Mouse (Mus musculus) ES-Bruce4 (cell line): Measurements from ENCODE around the gene Gm28042. TPM values are rescaled to one million over a fixed set of nuclear protein-coding genes. Genes with fewer than 3 reads are reported as not detected.

Source experiments
- H3K27ac ChIP-seq: 2 replicates; pipeline ENCODE4 v1.5.1; 2012; ENCODE audit warnings: low read length, inconsistent platforms; ENCODE audit not compliant: insufficient read depth
- H3K27me3 ChIP-seq: 2 replicates; pipeline ENCODE4 v1.6.1; 2012; ENCODE audit warnings: mild to moderate bottlenecking, low read length, inconsistent platforms; ENCODE audit not compliant: control insufficient read depth, poor library complexity, insufficient read depth, severe bottlenecking
- H3K36me3 ChIP-seq: 2 replicates; pipeline ENCODE4 v1.6.1; 2012; ENCODE audit warnings: inconsistent platforms, mild to moderate bottlenecking, low read length, moderate library complexity; ENCODE audit not compliant: control insufficient read depth, poor library complexity, insufficient read depth, severe bottlenecking
- H3K4me1 ChIP-seq: one replicate; pipeline ENCODE4 v1.8.1; 2011; ENCODE audit warnings: low read length; ENCODE audit not compliant: control insufficient read depth, insufficient read depth
- H3K4me3 ChIP-seq: 2 replicates; pipeline ENCODE4 v1.5.1; 2011; ENCODE audit warnings: low read depth, mild to moderate bottlenecking, low read length
- H3K9ac ChIP-seq: 2 replicates; pipeline ENCODE4 v1.6.1; 2012; ENCODE audit warnings: low read depth, mild to moderate bottlenecking, inconsistent platforms; ENCODE audit not compliant: poor library complexity, severe bottlenecking
- H3K9me3 ChIP-seq: replicated peaks from 2 replicates; pipeline ENCODE4 v1.6.1; 2012; ENCODE audit warnings: mild to moderate bottlenecking, low read length, inconsistent platforms; ENCODE audit not compliant: control insufficient read depth, poor library complexity, insufficient read depth, severe bottlenecking
- CTCF ChIP-seq: IDR thresholded peaks from one replicate; pipeline ENCODE4 v1.8.1; 2011; ENCODE audit warnings: low read depth, low read length
- EP300 ChIP-seq: IDR thresholded peaks from 2 replicates; pipeline ENCODE4 v1.6.1; 2011; ENCODE audit warnings: low read depth, low read length; ENCODE audit not compliant: insufficient read depth
- POLR2A ChIP-seq: IDR thresholded peaks from one replicate; pipeline ENCODE4 v1.8.1; 2011; ENCODE audit warnings: low read length; ENCODE audit not compliant: insufficient read depth
- polyA plus RNA-seq: library from polyadenylated mRNA; stranded (reverse); fragments of >200 nt; gene quantifications from 2 replicates; pipeline ENCODE4 v1.2.4, GENCODE M21; 2011; ENCODE audit warnings: low read depth; ENCODE audit not compliant: missing spikeins, insufficient read depth, insufficient read length

Gene Gm28042
- polyA plus RNA-seq, 1 experiment, result 3.5 TPM

- H3K36me3 ChIP-seq, result no peaks in the 10 kb centered on the region
- no peak overlapping the region for H3K9ac ChIP-seq
- no peaks in the 10 kb centered on the region for H3K9me3 ChIP-seq
- H3K4me3 ChIP-seq, result no peak overlapping the region
- H3K27me3 ChIP-seq, result no peaks in the 10 kb centered on the region
- no peak for TF ChIP-seq POLR2A
- TF ChIP-seq EP300, result no peak
- no peak for TF ChIP-seq CTCF
- no peaks in the 10 kb centered on the region for H3K4me1 ChIP-seq
- H3K27ac ChIP-seq, result no peak overlapping the region
Measured at GRCm38 (mm10) chr2:120059466-120059865, 32.2 kb downstream of the Gm28042 start.

DNA sequence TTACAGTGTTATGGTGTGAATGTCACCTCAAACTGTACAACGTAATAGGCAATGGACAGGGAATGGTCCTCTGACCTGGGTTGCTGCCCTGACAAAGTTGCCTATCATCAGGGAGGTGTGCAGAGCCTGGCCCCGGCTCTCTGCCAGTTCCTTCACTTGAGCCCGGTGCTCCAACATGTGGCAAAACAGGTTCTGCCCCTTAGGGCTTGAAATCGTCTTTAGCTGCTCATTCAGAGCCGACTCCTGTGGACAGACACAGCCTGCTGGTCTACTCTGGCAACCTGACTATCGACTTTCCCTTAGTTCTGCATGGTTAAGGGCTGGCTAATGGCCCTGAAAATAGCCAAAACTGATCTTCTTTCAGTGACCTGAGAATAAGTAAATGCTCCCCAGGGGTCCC lies 32.9 kb downstream of the Gm28042 start:
- H3K27ac ChIP-seq, result no peak overlapping the region
- TF ChIP-seq CTCF (no peak), POLR2A (no peak), EP300 (no peak)
- no peaks in the 10 kb centered on the region for H3K9me3 ChIP-seq

DNA sequence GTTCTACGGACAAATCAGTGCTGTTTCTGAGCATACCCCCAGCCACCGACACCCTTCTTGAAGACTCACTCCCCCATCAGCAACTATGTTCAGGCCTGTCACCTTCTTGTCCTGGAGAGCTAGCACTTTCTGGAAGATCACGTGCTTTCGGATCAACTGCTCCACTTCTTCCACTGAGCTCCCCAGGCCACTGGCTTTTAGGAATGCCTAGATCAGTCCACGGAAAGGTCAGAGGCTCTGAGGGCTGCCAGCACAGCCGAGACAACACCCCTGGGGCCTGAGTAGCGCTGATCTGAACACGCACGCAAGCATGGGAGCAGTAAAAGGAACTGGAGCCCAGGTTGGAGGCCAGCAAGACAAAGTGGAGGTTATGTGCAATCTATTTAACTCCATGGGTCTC lies 33.4 kb downstream of the Gm28042 start:
- TF ChIP-seq EP300, result no peak
- Histone ChIP-seq H3K9me3 (no peaks in the 10 kb centered on the region), H3K27ac (no peak overlapping the region)

More for the DNA sequence above, 32.9 kb downstream of the Gm28042 start:
- Histone ChIP-seq H3K36me3 (no peaks in the 10 kb centered on the region), H3K9ac (no peak overlapping the region), H3K27me3 (no peaks in the 10 kb centered on the region), H3K4me3 (no peak overlapping the region), H3K4me1 (no peaks in the 10 kb centered on the region)

GRCm38 (mm10) chr2:120062248-120062647 lies 35.0 kb downstream of the Gm28042 start:
- Histone ChIP-seq H3K27me3 (no peaks in the 10 kb centered on the region), H3K9ac (no peak overlapping the region), H3K4me3 (no peak overlapping the region), H3K4me1 (no peaks in the 10 kb centered on the region), H3K27ac (no peak overlapping the region), H3K36me3 (no peaks in the 10 kb centered on the region), H3K9me3 (no peaks in the 10 kb centered on the region)
- no peak for TF ChIP-seq CTCF
- TF ChIP-seq EP300, result no peak

More for the DNA sequence above, 33.4 kb downstream of the Gm28042 start:
- H3K4me1 ChIP-seq, result no peaks in the 10 kb centered on the region
- no peak overlapping the region for H3K4me3 ChIP-seq
- no peaks in the 10 kb centered on the region for H3K27me3 ChIP-seq
- H3K36me3 ChIP-seq, result no peaks in the 10 kb centered on the region
- no peak overlapping the region for H3K9ac ChIP-seq

GRCm38 (mm10) chr2:120064639-120065038 lies 37.3 kb downstream of the Gm28042 start:
- Histone ChIP-seq H3K9ac (no peak overlapping the region), H3K4me1 (no peaks in the 10 kb centered on the region), H3K27me3 (no peaks in the 10 kb centered on the region), H3K4me3 (no peak overlapping the region), H3K36me3 (no peaks in the 10 kb centered on the region), H3K27ac (no peak overlapping the region), H3K9me3 (no peaks in the 10 kb centered on the region)
- no peak for TF ChIP-seq POLR2A
- peak; percentile 28 for TF ChIP-seq CTCF

- H3K27me3 ChIP-seq, result no peaks in the 10 kb centered on the region
- H3K27ac ChIP-seq, result no peak overlapping the region
- H3K9ac ChIP-seq, result no peak overlapping the region
- H3K4me3 ChIP-seq, result no peak overlapping the region
- TF ChIP-seq CTCF (no peak), EP300 (no peak), POLR2A (no peak)
- H3K36me3 ChIP-seq, result no peaks in the 10 kb centered on the region
- H3K9me3 ChIP-seq, result no peaks in the 10 kb centered on the region
- H3K4me1 ChIP-seq, result no peaks in the 10 kb centered on the region
Measured at GRCm38 (mm10) chr2:120065243-120065642, 38.0 kb downstream of the Gm28042 start.

GRCm38 (mm10) chr2:120066224-120066623 lies 38.9 kb downstream of the Gm28042 start:
- H3K27ac ChIP-seq, result no peak overlapping the region
- no peaks in the 10 kb centered on the region for H3K36me3 ChIP-seq
- H3K4me3 ChIP-seq, result no peak overlapping the region
- no peaks in the 10 kb centered on the region for H3K27me3 ChIP-seq
- H3K9ac ChIP-seq, result no peak overlapping the region
- H3K4me1 ChIP-seq, result no peaks in the 10 kb centered on the region
- TF ChIP-seq POLR2A (no peak), EP300 (no peak), CTCF (no peak)
- H3K9me3 ChIP-seq, result no peaks in the 10 kb centered on the region
